Mouse (Mus musculus) kidney, adult 2 months (tissue): Measurements from ENCODE around the gene Ccdc3.

Source experiments
- CTCF ChIP-seq: fragments of 200-500 bp; conservative IDR thresholded peaks from 2 replicates; pipeline ENCODE4 v1.5.1; 2011; ENCODE audit warnings: low read depth, mild to moderate bottlenecking, control low read depth, low read length, moderate library complexity, mixed read lengths; ENCODE audit not compliant: insufficient read depth, insufficient read length
- POLR2A ChIP-seq: fragments of 200-500 bp; IDR thresholded peaks from one replicate; pipeline ENCODE4 v1.6.1; 2011; ENCODE audit warnings: low read depth, low read length, control low read depth

GRCm38 (mm10) chr2:5184166-5184565 lies 46.6 kb downstream of the Ccdc3 start:
- TF ChIP-seq POLR2A (no peak), CTCF (no peak)
